Mouse (Mus musculus) embryo, embryonic 11.5 days (tissue): ENCODE measurements around the gene Abca2.

ENCODE experiments used
- DNase-seq: peaks from one replicate; pipeline ENCODE4 v3.0.0-alpha.2; 2012; ENCODE audit warnings: low read depth, low spot score

Abca2 gene

DNA sequence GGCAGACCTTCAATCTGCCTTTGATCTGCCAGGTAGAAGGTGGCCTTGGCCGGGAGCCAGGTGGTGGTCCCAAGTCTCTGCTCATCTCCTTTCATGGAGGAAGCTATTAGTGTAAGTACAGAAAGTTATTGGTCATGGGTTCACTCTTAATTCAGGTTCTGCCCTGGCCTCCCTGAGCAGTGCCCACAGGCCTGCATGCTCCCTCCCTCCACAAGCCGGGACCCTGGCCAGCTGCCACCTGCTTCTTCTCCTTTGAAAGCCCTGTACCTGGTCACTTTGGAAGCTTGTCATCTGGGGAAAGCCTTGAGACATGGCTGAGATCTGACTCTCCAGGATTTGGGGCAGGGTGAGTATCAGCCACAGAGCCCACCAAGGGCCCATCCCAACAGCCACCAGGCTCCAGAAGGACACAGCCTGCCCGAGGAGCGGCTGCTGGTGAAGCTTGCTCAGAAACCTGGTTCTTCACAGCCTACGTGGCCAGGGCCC, 65.0 kb downstream of the Abca2 start, which contains the start of gene Lcn12:
TSS of gene Lcn12 (minus strand) at position 436 of the 486 bp plus-strand sequence.
- no peak for DNase-seq

DNA sequence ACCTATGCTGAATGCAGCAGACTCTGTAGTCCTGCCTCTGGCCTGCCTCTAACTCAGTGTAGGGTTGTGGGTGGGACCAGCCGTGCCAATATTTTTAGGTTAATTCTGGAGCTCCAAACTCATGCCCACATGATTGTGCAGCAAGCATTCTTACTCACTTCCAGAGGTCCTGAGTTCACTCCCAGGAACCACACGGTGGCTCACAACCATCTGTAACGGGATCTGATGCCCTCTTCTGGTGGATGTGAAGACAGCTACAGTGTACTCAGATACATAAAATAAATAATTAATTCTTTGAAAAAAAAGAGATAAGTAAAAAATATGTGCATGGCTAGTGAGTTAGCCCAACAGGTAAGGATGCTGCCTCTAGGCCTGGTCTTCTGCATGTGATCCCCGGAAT, 68.0 kb downstream of the Abca2 start:
- no peak for DNase-seq
